Mouse (Mus musculus): ENCODE measurements around the gene Srsf10.

DNA sequence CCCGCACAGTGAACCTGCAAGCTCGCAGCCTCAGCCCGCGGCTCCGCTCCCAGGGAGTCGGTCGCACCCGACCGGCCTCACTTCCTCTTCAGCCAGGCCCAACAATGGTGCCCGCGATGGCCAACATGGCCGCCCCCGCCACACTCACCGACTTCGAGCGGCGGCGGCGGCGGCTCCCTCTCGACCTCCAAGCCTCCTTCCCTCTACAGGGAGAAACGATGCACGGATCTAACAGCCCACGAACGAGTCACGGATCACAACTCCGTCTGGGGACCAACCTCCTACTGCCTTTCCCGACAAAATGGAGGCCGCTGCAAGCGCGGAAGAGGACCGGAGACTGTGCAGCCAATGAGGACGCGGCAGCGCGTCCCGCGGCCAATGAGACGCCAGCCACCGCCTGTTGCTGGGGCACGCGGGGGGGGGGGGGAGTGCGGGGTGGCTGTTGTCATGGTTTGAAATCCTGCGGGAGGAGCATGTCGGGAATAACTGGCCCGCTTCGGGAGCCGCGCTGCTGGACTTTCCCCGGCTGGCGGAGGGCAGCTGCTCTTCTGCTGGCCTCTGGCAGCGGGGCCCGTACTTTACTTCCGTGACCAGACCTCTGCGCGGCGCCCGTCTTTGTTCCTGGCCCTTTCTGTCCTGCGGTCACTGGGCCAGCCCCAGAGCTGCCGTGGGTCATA lies 18.1 kb downstream of the Srsf10 start, which contains the start of gene Pnrc2:
- no peak for TF ChIP-seq CTCF (IDR thresholded peaks at IDR 0.05; ENCODE audit: control insufficient read depth, insufficient read depth, insufficient read length)
- TF ChIP-seq CEBPB (IDR thresholded peaks at IDR 0.05; ENCODE audit: low read depth), result no peak
- TF ChIP-seq USF1 (IDR thresholded peaks at IDR 0.05; ENCODE audit: low read depth), result no peak
- TF ChIP-seq MYOG (IDR thresholded peaks at IDR 0.05; ENCODE audit: control insufficient read depth, extremely low read depth, insufficient read length), result no peak
- TF ChIP-seq MAX (IDR thresholded peaks at IDR 0.05), result no peak
- no peak for TF ChIP-seq MYOD1 (IDR thresholded peaks at IDR 0.05; ENCODE audit: control insufficient read depth, insufficient read length, low read depth)
- TF ChIP-seq FOSL1 (IDR thresholded peaks at IDR 0.05; ENCODE audit: insufficient read depth, low read length, poor library complexity, severe bottlenecking), result no peak

All from C2C12 (cell line).